Mouse (Mus musculus) adrenal gland, adult 2 months (tissue): ENCODE data around the gene Elf3. TPM values are rescaled to one million over a fixed set of nuclear protein-coding genes. Genes with fewer than 3 reads are reported as not detected.
"Not testable (repeated sequence)": the region's sequence is repeated elsewhere in the genome, so short reads cannot be mapped to it uniquely, and the experiment has no call there.

Experiments used
- DNase-seq: peaks from one replicate; pipeline ENCODE4 v3.0.0; 2021
- polyA plus RNA-seq: library from polyadenylated mRNA; depleted of rRNA; stranded (reverse); fragments of >200 nt; gene quantifications from 2 replicates; pipeline ENCODE4 v1.2.3, GENCODE M21; 2012; rRNA removed
- total RNA-seq, 2 experiments: library from RNA; stranded (reverse); gene quantifications; 2 replicates each; pipeline ENCODE4 v1.2.3; 2021

The Elf3 gene
- total and polyA plus RNA-seq, 3 experiments: 0.10 to 0.38 TPM; not detected in 1

- peak; percentile 63 for DNase-seq
These were observed 21.1 kb downstream of the Elf3 start for GRCm38 (mm10) chr1:135237131-135237851.

GRCm38 (mm10) chr1:135234771-135235170 lies 23.6 kb downstream of the Elf3 start:
- no peak for DNase-seq

GRCm38 (mm10) chr1:135233961-135234360 lies 24.4 kb downstream of the Elf3 start:
- DNase-seq: peak; percentile 13

- DNase-seq: not testable (repeated sequence)
These were observed 26.5 kb downstream of the Elf3 start for GRCm38 (mm10) chr1:135231878-135232277.

- DNase-seq: no peak
These were observed 30.9 kb downstream of the Elf3 start for GRCm38 (mm10) chr1:135227339-135227950.

- DNase-seq: no peak
These were observed 33.3 kb downstream of the Elf3 start for GRCm38 (mm10) chr1:135224981-135225604.

- no peak for DNase-seq
These were observed 34.2 kb downstream of the Elf3 start for GRCm38 (mm10) chr1:135224147-135224546.

GRCm38 (mm10) chr1:135217607-135218233 lies 40.6 kb downstream of the Elf3 start:
- no peak for DNase-seq

- DNase-seq: no peak
These were observed 44.4 kb downstream of the Elf3 start for GRCm38 (mm10) chr1:135213772-135214640.

- no peak for DNase-seq
These were observed 47.9 kb downstream of the Elf3 start for GRCm38 (mm10) chr1:135210421-135210820.

GRCm38 (mm10) chr1:135208716-135209115 lies 49.7 kb downstream of the Elf3 start:
- DNase-seq: no peak

- peak; percentile 32 for DNase-seq
These were observed 51.6 kb downstream of the Elf3 start for GRCm38 (mm10) chr1:135206586-135207339.

- no peak for DNase-seq
These were observed 53.1 kb downstream of the Elf3 start for GRCm38 (mm10) chr1:135205257-135205656.

- no peak for DNase-seq
These were observed 53.9 kb downstream of the Elf3 start for GRCm38 (mm10) chr1:135204196-135205126.

Other genes with a start within 250 kb of the Elf3 start
- gene Lgr6, start 153.3 kb downstream of the Elf3 start, total RNA-seq: 1 to 10 TPM; 2.0 to 3.6 TPM
- 1.1 and 1.8 TPM in 2 replicates for gene Lgr6, start 153.3 kb downstream of the Elf3 start, polyA plus RNA-seq
- 1 to 10 TPM; 1.6 to 1.8 TPM for gene Ptpn7, start 125.9 kb downstream of the Elf3 start, total RNA-seq
- gene Ptpn7, start 125.9 kb downstream of the Elf3 start, polyA plus RNA-seq: 2.6 and 2.7 TPM in 2 replicates
- 10 to 100 TPM; 59.4 to 62.2 TPM for gene Arl8a, start 111.7 kb downstream of the Elf3 start, total RNA-seq
- gene Arl8a, start 111.7 kb downstream of the Elf3 start, polyA plus RNA-seq: 41.5 and 43.2 TPM in 2 replicates
- gene Gpr37l1, start 90.9 kb downstream of the Elf3 start, total RNA-seq: 1 to 10 TPM in 1 of 2 experiments, under 1 TPM in 1; 0.61 to 2.2 TPM
- 2.3 and 3.0 TPM in 2 replicates for gene Gpr37l1, start 90.9 kb downstream of the Elf3 start, polyA plus RNA-seq
- 10 to 100 TPM; 50.5 to 60.8 TPM for gene Rnpep, start 25.5 kb upstream of the Elf3 start, total RNA-seq
- 41.1 and 41.6 TPM in 2 replicates for gene Rnpep, start 25.5 kb upstream of the Elf3 start, polyA plus RNA-seq
- 100 to 1,000 TPM; 174 to 237 TPM for gene Timm17a, start 55.2 kb upstream of the Elf3 start, total RNA-seq
- 40.7 and 54.2 TPM in 2 replicates for gene Timm17a, start 55.2 kb upstream of the Elf3 start, polyA plus RNA-seq
- 1 to 10 TPM; 2.1 to 2.6 TPM for gene Lmod1, start 66.2 kb upstream of the Elf3 start, total RNA-seq
- 0.77 and 1.1 TPM in 2 replicates for gene Lmod1, start 66.2 kb upstream of the Elf3 start, polyA plus RNA-seq
- gene Shisa4, start 116.7 kb upstream of the Elf3 start, total RNA-seq: 10 to 100 TPM in 1 of 2 experiments, 1 to 10 TPM in 1; 9.6 to 11.7 TPM
- gene Shisa4, start 116.7 kb upstream of the Elf3 start, polyA plus RNA-seq: 29.3 and 47.0 TPM in 2 replicates
- 10 to 100 TPM; 58.6 to 77.5 TPM for gene Ipo9, start 171.9 kb upstream of the Elf3 start, total RNA-seq
- gene Ipo9, start 171.9 kb upstream of the Elf3 start, polyA plus RNA-seq: 76.6 and 80.7 TPM in 2 replicates